In the genomic region with DNA sequence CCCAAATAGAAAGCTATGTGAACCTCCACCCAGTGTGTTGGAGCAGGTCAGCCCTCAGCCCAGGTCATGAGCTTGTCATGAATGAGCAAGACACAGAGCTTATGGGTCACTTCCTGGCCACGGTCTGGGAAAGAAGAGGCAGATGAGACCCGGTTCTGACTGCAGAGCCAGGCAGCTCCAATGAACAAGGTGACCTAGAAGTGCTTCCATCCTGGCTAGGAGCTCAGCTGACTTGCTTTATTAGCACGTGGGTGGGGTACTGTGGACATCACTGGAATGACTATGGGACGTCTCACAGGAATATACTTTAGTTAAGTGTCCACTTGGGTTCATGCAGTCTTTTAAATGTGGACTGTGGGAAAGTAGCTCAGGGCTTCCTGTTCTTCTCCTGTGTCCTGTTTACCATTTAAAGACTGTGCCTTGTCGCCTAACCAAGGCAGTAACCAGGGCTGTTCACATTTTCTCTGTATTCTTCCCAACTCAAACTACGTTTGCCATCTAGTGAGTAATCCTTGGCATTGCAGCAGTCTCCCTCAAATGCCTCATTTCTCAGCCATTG, we compare ENCODE assay signal across 8 mouse cellular contexts.
DNase-seq lines count a peak whose midpoint lies in the region; ATAC-seq and TF ChIP-seq lines count a peak whose summit lies in the region.

No protein-coding gene starts in this region.

- no peak overlapping the region for H3K27ac ChIP-seq in heart, embryonic 12.5 days (ENCODE audit: poor library complexity, severe bottlenecking)
- H3K27ac ChIP-seq in kidney, adult 2 months (ENCODE audit: insufficient read depth, low read depth, low read length): no peak overlapping the region
- no peak overlapping the region for H3K27ac ChIP-seq in neural tube, embryonic 15.5 days (replicated peaks)

- no peaks in the 10 kb centered on the region for H3K27me3 ChIP-seq in heart, embryonic 12.5 days (replicated peaks)
- H3K27me3 ChIP-seq in kidney, adult 2 months (replicated peaks; ENCODE audit: control insufficient read depth, insufficient read depth, low read length): no peaks in the 10 kb centered on the region
- H3K27me3 ChIP-seq in neural tube, embryonic 15.5 days (replicated peaks): no peaks in the 10 kb centered on the region

- no peak overlapping the region for H3K4me3 ChIP-seq in heart, embryonic 12.5 days
- no peak overlapping the region for H3K4me3 ChIP-seq in kidney, adult 2 months (ENCODE audit: insufficient read depth, low read depth, low read length)
- no peak overlapping the region for H3K4me3 ChIP-seq in neural tube, embryonic 15.5 days (replicated peaks)

- no peak for ATAC-seq in heart, embryonic 12.5 days (ENCODE audit: insufficient number of reproducible peaks, low FRiP score)
- peak; percentile 85 for ATAC-seq in neural tube, embryonic 15.5 days (ENCODE audit: low FRiP score)

- no peak overlapping the region for H3K9ac ChIP-seq in heart, embryonic 12.5 days
- H3K9ac ChIP-seq in neural tube, embryonic 15.5 days (replicated peaks): no peak overlapping the region

- intact Hi-C loops in left cerebral cortex, postnatal 36 days (cut with DNase I): loop anchor here (2.0 to 5.0 kb wide), 2 partner anchors 123 to 645 kb away; no protein-coding TSS in a partner anchor

- no peaks in the 10 kb centered on the region for H3K9me3 ChIP-seq in heart, embryonic 12.5 days (replicated peaks)
- H3K9me3 ChIP-seq in neural tube, embryonic 15.5 days (replicated peaks): no peaks in the 10 kb centered on the region

- 0 out of 2 replicates have a peak, but pooled peaks have one; percentile 18 for TF ChIP-seq CTCF in kidney, adult 2 months (conservative IDR thresholded peaks at IDR 0.05; ENCODE audit: insufficient read depth, insufficient read length, low read depth, low read length)

- DNase-seq in heart, adult 18-20 months: peak; percentile 66 to 73
- peak; percentile 16 for DNase-seq in cerebellum, adult 8-10 months
- DNase-seq in frontal cortex, postnatal 36 days (ENCODE audit: low spot score in 2 of 2): peak; percentile 29 to 71
- DNase-seq in kidney, adult 2 months: peak; percentile 68
- peak; percentile 7 to 31 for DNase-seq in left cerebral cortex, postnatal 36 days (ENCODE audit: low spot score in 2 of 2)
- no peak for DNase-seq in spleen, postnatal 36 days (ENCODE audit: low spot score in 2 of 2)

- peaks cover 21% of the 10 kb centered on the region for H3K4me1 ChIP-seq in heart, embryonic 12.5 days (replicated peaks)
- peaks cover 9% of the 10 kb centered on the region; the same call in 1 of the 2 replicates for H3K4me1 ChIP-seq in kidney, adult 2 months (ENCODE audit: control insufficient read depth, insufficient read depth, low read length)
- H3K4me1 ChIP-seq in neural tube, embryonic 15.5 days: 0 out of 2 replicates have a peak, but pooled peaks cover 3% of the 10 kb centered on the region

- 29% methylated on average over 6 of the region's 6 CpGs for WGBS in heart, embryonic 12.5 days
- 23% methylated on average over 6 of the region's 6 CpGs for WGBS in kidney, adult 2 months
- WGBS in neural tube, embryonic 15.5 days: 52% methylated on average over 6 of the region's 6 CpGs

- H3K4me2 ChIP-seq in heart, embryonic 12.5 days: no peak overlapping the region
- H3K4me2 ChIP-seq in neural tube, embryonic 15.5 days: no peak overlapping the region

- no peaks in the 10 kb centered on the region for H3K36me3 ChIP-seq in heart, embryonic 12.5 days
- no peaks in the 10 kb centered on the region; the same call in 1 of the 2 replicates for H3K36me3 ChIP-seq in kidney, adult 2 months (ENCODE audit: control insufficient read depth, insufficient read depth, low read length)
- no peaks in the 10 kb centered on the region for H3K36me3 ChIP-seq in neural tube, embryonic 15.5 days

- TF ChIP-seq POLR2A in kidney, adult 2 months (IDR thresholded peaks at IDR 0.05; ENCODE audit: low read depth, low read length): no peak

Comparison
In these comparisons a context has a peak if more than half of its experiments do, and no peak if none do; other contexts are left out.
1. DNase-seq: peak in heart, adult 18-20 months (2 of 2), cerebellum, adult 8-10 months (single experiment), frontal cortex, postnatal 36 days (2 of 2), kidney, adult 2 months (single experiment) and left cerebral cortex, postnatal 36 days (2 of 2); none in spleen, postnatal 36 days (0 of 2).